Mouse (Mus musculus) heart, postnatal 0 days (tissue): ENCODE results near the gene Resf1. TPM values are rescaled to one million over a fixed set of nuclear protein-coding genes. Genes with fewer than 3 reads are reported as not detected.
A peak's percentile ranks its signal among the peaks of the same experiment; 100 is the strongest.

Experiments
- ATAC-seq: fragments of 200-750 bp; cut with Nextera tagmentation; 2 replicates; pipeline ENCODE4 v1.8.0; 2017; ENCODE audit warnings: low read depth, moderate number of reproducible peaks, moderate library complexity; ENCODE audit not compliant: insufficient read depth
- DNase-seq: peaks from one replicate; pipeline ENCODE4 v3.0.0-alpha.2; 2016; ENCODE audit warnings: low spot score
- H3K27ac ChIP-seq: fragments of 300-500 bp; sonication (generic); 2 replicates; pipeline ENCODE4 v1.5.1; 2014; ENCODE audit warnings: low read depth, mild to moderate bottlenecking
- H3K27me3 ChIP-seq: fragments of 300-500 bp; sonication (generic); 2 replicates; pipeline ENCODE4 v1.6.1; 2014; ENCODE audit warnings: low read length, mixed read lengths; ENCODE audit not compliant: control insufficient read depth, insufficient read depth
- H3K36me3 ChIP-seq: fragments of 300-500 bp; sonication (generic); replicated peaks from 2 replicates; pipeline ENCODE4 v1.6.1; 2014; ENCODE audit warnings: low read length, mixed read lengths; ENCODE audit not compliant: control insufficient read depth, insufficient read depth
- H3K4me1 ChIP-seq: fragments of 300-500 bp; sonication (generic); 2 replicates; pipeline ENCODE4 v1.6.1; 2014; ENCODE audit warnings: antibody characterized with exemption; ENCODE audit not compliant: control insufficient read depth, insufficient read depth
- H3K4me2 ChIP-seq: fragments of 300-500 bp; sonication (generic); 2 replicates; pipeline ENCODE4 v1.6.1; 2014; ENCODE audit warnings: low read depth, mild to moderate bottlenecking, low read length, moderate library complexity
- H3K4me3 ChIP-seq: fragments of 300-500 bp; sonication (generic); 2 replicates; pipeline ENCODE4 v1.5.1; 2014; ENCODE audit warnings: low read depth, low read length
- H3K9ac ChIP-seq: fragments of 300-500 bp; sonication (generic); replicated peaks from 2 replicates; pipeline ENCODE4 v1.6.1; 2014; ENCODE audit warnings: low read depth, low read length, mixed read lengths
- H3K9me3 ChIP-seq: fragments of 300-500 bp; sonication (generic); replicated peaks from 2 replicates; pipeline ENCODE4 v1.6.1; 2016; ENCODE audit warnings: low read length; ENCODE audit not compliant: control insufficient read depth
- CTCF ChIP-seq: IDR thresholded peaks from 2 replicates; pipeline ENCODE4 v1.5.1; 2016; ENCODE audit warnings: antibody characterized with exemption, control low read depth, low read depth
- EP300 ChIP-seq: IDR thresholded peaks from 2 replicates; pipeline ENCODE4 v1.6.1; 2016; ENCODE audit warnings: antibody characterized with exemption, low read depth
- WGBS: fragments of 180-500 bp; shearing (Covaris S2); extraction: QIAGEN DNeasy Blood & Tissue Kit; methylation state at CpG from one replicate; pipeline ENCODE4 v1.1.7; 2014; 5-methylcytosine and 5-hydroxymethylcytosine counted together
- polyA plus RNA-seq: library from polyadenylated mRNA; unstranded; fragments of >200 nt; fragmentation: Nextera tagmentation; extraction: Ambion mirVana; gene quantifications from 2 replicates; pipeline ENCODE4 v1.2.1, GENCODE M21; 2015
- total RNA-seq: library from RNA; depleted of rRNA; stranded (reverse); fragments of >200 nt; gene quantifications from 2 replicates; pipeline ENCODE4 v1.2.3, GENCODE M21; 2014; ENCODE audit warnings: low replicate concordance

The Resf1 gene
- total and polyA plus RNA-seq, 2 experiments from 2014 or later = 13.6 to 28.0 TPM

- Histone ChIP-seq H3K36me3 (peaks cover 70% of the 10 kb centered on the region), H3K4me3 (no peak overlapping the region), H3K9me3 (no peaks in the 10 kb centered on the region), H3K27me3 (no peaks in the 10 kb centered on the region), H3K4me1 (no peaks in the 10 kb centered on the region), H3K9ac (no peak overlapping the region), H3K27ac (no peak overlapping the region), H3K4me2 (no peak overlapping the region)
- TF ChIP-seq CTCF (no peak), EP300 (no peak)
- ATAC-seq = no peak
- 95% methylated on average over 4 of the region's 4 CpGs for WGBS
- DNase-seq = no peak
Measured at GRCm38 (mm10) chr6:149329071-149329470, 19.9 kb downstream of the Resf1 start.

GRCm38 (mm10) chr6:149330332-149330731 lies 21.1 kb downstream of the Resf1 start:
- ATAC-seq = no peak
- no peak overlapping the region for H3K4me2 ChIP-seq
- no peaks in the 10 kb centered on the region for H3K9me3 ChIP-seq
- no peaks in the 10 kb centered on the region for H3K4me1 ChIP-seq
- peaks cover 80% of the 10 kb centered on the region for H3K36me3 ChIP-seq
- TF ChIP-seq CTCF = no peak
- TF ChIP-seq EP300 = no peak
- no peak for DNase-seq
- no peak overlapping the region for H3K4me3 ChIP-seq
- H3K27ac ChIP-seq = no peak overlapping the region
- 49% methylated on average over 1 of the region's 1 CpGs for WGBS
- no peak overlapping the region for H3K9ac ChIP-seq
- no peaks in the 10 kb centered on the region for H3K27me3 ChIP-seq

- TF ChIP-seq EP300 (no peak), CTCF (no peak)
- H3K4me2 ChIP-seq = no peak overlapping the region
- no peaks in the 10 kb centered on the region for H3K4me1 ChIP-seq
- H3K27me3 ChIP-seq = no peaks in the 10 kb centered on the region
- H3K36me3 ChIP-seq = peaks cover 71% of the 10 kb centered on the region
- WGBS = 84% methylated on average over 2 of the region's 2 CpGs
- no peaks in the 10 kb centered on the region for H3K9me3 ChIP-seq
- H3K27ac ChIP-seq = no peak overlapping the region
- DNase-seq = no peak
- no peak overlapping the region for H3K4me3 ChIP-seq
- H3K9ac ChIP-seq = no peak overlapping the region
- ATAC-seq = no peak
Measured at GRCm38 (mm10) chr6:149333036-149333435, 23.8 kb downstream of the Resf1 start.

GRCm38 (mm10) chr6:149337990-149338389 lies 28.8 kb downstream of the Resf1 start:
- H3K27ac ChIP-seq = no peak overlapping the region
- no peak for ATAC-seq
- no peaks in the 10 kb centered on the region; the same call in 1 of the 2 replicates for H3K9me3 ChIP-seq
- no peaks in the 10 kb centered on the region for H3K27me3 ChIP-seq
- no peaks in the 10 kb centered on the region for H3K4me1 ChIP-seq
- no peak overlapping the region for H3K4me3 ChIP-seq
- H3K9ac ChIP-seq = no peak overlapping the region
- H3K36me3 ChIP-seq = peaks cover 39% of the 10 kb centered on the region
- TF ChIP-seq CTCF (no peak), EP300 (no peak)
- DNase-seq = no peak
- H3K4me2 ChIP-seq = no peak overlapping the region

GRCm38 (mm10) chr6:149338622-149339021 lies 29.4 kb downstream of the Resf1 start:
- Histone ChIP-seq H3K27ac (no peak overlapping the region), H3K4me3 (no peak overlapping the region), H3K36me3 (peaks cover 32% of the 10 kb centered on the region), H3K27me3 (no peaks in the 10 kb centered on the region), H3K4me2 (no peak overlapping the region), H3K9me3 (no peaks in the 10 kb centered on the region; the same call in 1 of the 2 replicates), H3K4me1 (no peaks in the 10 kb centered on the region), H3K9ac (no peak overlapping the region)
- no peak for ATAC-seq
- no peak for DNase-seq
- WGBS = 100% methylated on average over 1 of the region's 1 CpGs
- TF ChIP-seq CTCF = no peak
- TF ChIP-seq EP300 = no peak

GRCm38 (mm10) chr6:149343802-149344201 lies 34.6 kb downstream of the Resf1 start:
- no peak overlapping the region for H3K4me2 ChIP-seq
- TF ChIP-seq EP300 = no peak
- TF ChIP-seq CTCF = no peak
- no peak overlapping the region for H3K4me3 ChIP-seq
- H3K9ac ChIP-seq = no peak overlapping the region
- H3K9me3 ChIP-seq = no peaks in the 10 kb centered on the region; the same call in 1 of the 2 replicates
- peak; percentile 35 for DNase-seq
- H3K27me3 ChIP-seq = no peaks in the 10 kb centered on the region
- H3K36me3 ChIP-seq = no peaks in the 10 kb centered on the region
- H3K27ac ChIP-seq = peak overlapping the region; percentile 9; the same call in 1 of the 2 replicates
- WGBS = 15% methylated on average over 2 of the region's 2 CpGs
- ATAC-seq = peak; percentile 76
- H3K4me1 ChIP-seq = peaks cover 6% of the 10 kb centered on the region
